Mouse (Mus musculus) CH12.LX (cell line): Measurements from ENCODE around the gene Prrc2b.

Experiments used
- BHLHE40 ChIP-seq: IDR thresholded peaks from 2 replicates; pipeline ENCODE4 v1.6.1; 2011; ENCODE audit warnings: mild to moderate bottlenecking, low read depth, low read length, improper control_type of control experiment
- CTCF ChIP-seq, 2 experiments: IDR thresholded peaks in 1 of 2; conservative IDR thresholded peaks in 1 of 2; 2 replicates each; pipeline ENCODE4 v1.5.1; 2011 to 2012; ENCODE audit warnings: low read depth in 2 of 2, low read length in 2 of 2, improper control_type of control experiment in 1 of 2, inconsistent platforms in 1 of 2, mild to moderate bottlenecking in 1 of 2, moderate library complexity in 1 of 2
- EP300 ChIP-seq: IDR thresholded peaks from 2 replicates; pipeline ENCODE4 v1.6.1; 2011; ENCODE audit warnings: low read length, improper control_type of control experiment
- MAX ChIP-seq: IDR thresholded peaks from 2 replicates; pipeline ENCODE4 v1.6.1; 2011; ENCODE audit warnings: low read length, improper control_type of control experiment
- MYC ChIP-seq: IDR thresholded peaks from 2 replicates; pipeline ENCODE4 v1.6.1; 2011; ENCODE audit warnings: low read depth, mild to moderate bottlenecking, improper control_type of control experiment, low read length
- NRF1 ChIP-seq: IDR thresholded peaks from 2 replicates; pipeline ENCODE4 v1.6.1; 2014; ENCODE audit warnings: low read depth, mild to moderate bottlenecking, inconsistent platforms, low read length, improper control_type of control experiment, moderate library complexity
- PAX5 ChIP-seq: IDR thresholded peaks from 2 replicates; pipeline ENCODE4 v1.6.1; 2012; ENCODE audit warnings: low read length, inconsistent platforms, mixed read lengths
- POLR2A ChIP-seq: IDR thresholded peaks from 2 replicates; pipeline ENCODE4 v1.6.1; 2011; ENCODE audit warnings: low read depth, mild to moderate bottlenecking, improper control_type of control experiment, low read length
- POLR2AphosphoS2 ChIP-seq: IDR thresholded peaks from 2 replicates; pipeline ENCODE4 v1.6.1; 2011; ENCODE audit warnings: low read depth, low read length, improper control_type of control experiment
- TCF12 ChIP-seq: IDR thresholded peaks from 2 replicates; pipeline ENCODE4 v1.6.1; 2014; ENCODE audit warnings: low read depth, mild to moderate bottlenecking, inconsistent platforms, low read length, improper control_type of control experiment
- UBTF ChIP-seq: IDR thresholded peaks from 2 replicates; pipeline ENCODE4 v1.6.1; 2012; ENCODE audit warnings: low read depth, mild to moderate bottlenecking, inconsistent platforms, low read length, improper control_type of control experiment, moderate library complexity
- USF2 ChIP-seq: conservative IDR thresholded peaks from 2 replicates; pipeline ENCODE4 v1.6.1; 2011; ENCODE audit warnings: low read depth, low read length, improper control_type of control experiment

- TF ChIP-seq POLR2AphosphoS2 (no peak), USF2 (no peak), MYC (no peak), CTCF (conservative IDR thresholded peaks at IDR 0.05 in 1 of 2, IDR thresholded peaks at IDR 0.05 in 1 of 2; ENCODE audit: low read depth in 2 of 2, low read length in 2 of 2) (no peak), EP300 (no peak), UBTF (no peak), NRF1 (no peak), PAX5 (no peak), MAX (no peak), BHLHE40 (no peak), POLR2A (no peak), TCF12 (no peak)
Observed at GRCm38 (mm10) chr2:32238708-32239435, 88.0 kb downstream of the Prrc2b start.
